Mouse (Mus musculus) hindbrain, embryonic 12.5 days (tissue): ENCODE results near the gene Fbxl3. TPM values are rescaled to one million over a fixed set of nuclear protein-coding genes. Genes with fewer than 3 reads are reported as not detected.
A peak's percentile ranks its signal among the peaks of the same experiment; 100 is the strongest.

Source experiments
- ATAC-seq: fragments of 200-750 bp; cut with Nextera tagmentation; 2 replicates; pipeline ENCODE4 v1.8.0; 2017; ENCODE audit warnings: moderate TSS enrichment; ENCODE audit not compliant: low FRiP score
- H3K27ac ChIP-seq: fragments of 300-500 bp; sonication (generic); 2 replicates; pipeline ENCODE4 v1.5.1; 2016; ENCODE audit warnings: mild to moderate bottlenecking
- H3K27me3 ChIP-seq: fragments of 300-500 bp; sonication (generic); 2 replicates; pipeline ENCODE4 v1.6.1; 2016; ENCODE audit warnings: mild to moderate bottlenecking
- H3K36me3 ChIP-seq: fragments of 300-500 bp; sonication (generic); 2 replicates; pipeline ENCODE4 v1.6.1; 2016; ENCODE audit warnings: mild to moderate bottlenecking
- H3K4me1 ChIP-seq: fragments of 300-500 bp; sonication (generic); 2 replicates; pipeline ENCODE4 v1.6.1; 2016
- H3K4me2 ChIP-seq: fragments of 300-500 bp; sonication (generic); replicated peaks from 2 replicates; pipeline ENCODE4 v1.6.1; 2016; ENCODE audit warnings: mild to moderate bottlenecking
- H3K4me3 ChIP-seq: fragments of 300-500 bp; sonication (generic); 2 replicates; pipeline ENCODE4 v1.5.1; 2016; ENCODE audit warnings: mild to moderate bottlenecking
- H3K9ac ChIP-seq: fragments of 300-500 bp; sonication (generic); 2 replicates; pipeline ENCODE4 v1.6.1; 2016; ENCODE audit warnings: mild to moderate bottlenecking, moderate library complexity
- H3K9me3 ChIP-seq: fragments of 300-500 bp; sonication (generic); replicated peaks from 2 replicates; pipeline ENCODE4 v1.6.1; 2016; ENCODE audit warnings: mild to moderate bottlenecking
- WGBS: fragments of 180-500 bp; shearing (Covaris S2); methylation state at CpG from one replicate; pipeline ENCODE4 v1.1.7; 2016; 5-methylcytosine and 5-hydroxymethylcytosine counted together
- polyA plus RNA-seq: library from polyadenylated mRNA; unstranded; fragments of >200 nt; fragmentation: Nextera tagmentation; extraction: Ambion mirVana; gene quantifications from 2 replicates; pipeline ENCODE4 v1.2.1, GENCODE M21; 2016

The Fbxl3 gene
- polyA plus RNA-seq, 1 experiment from 2014 or later: 34.5 TPM

DNA sequence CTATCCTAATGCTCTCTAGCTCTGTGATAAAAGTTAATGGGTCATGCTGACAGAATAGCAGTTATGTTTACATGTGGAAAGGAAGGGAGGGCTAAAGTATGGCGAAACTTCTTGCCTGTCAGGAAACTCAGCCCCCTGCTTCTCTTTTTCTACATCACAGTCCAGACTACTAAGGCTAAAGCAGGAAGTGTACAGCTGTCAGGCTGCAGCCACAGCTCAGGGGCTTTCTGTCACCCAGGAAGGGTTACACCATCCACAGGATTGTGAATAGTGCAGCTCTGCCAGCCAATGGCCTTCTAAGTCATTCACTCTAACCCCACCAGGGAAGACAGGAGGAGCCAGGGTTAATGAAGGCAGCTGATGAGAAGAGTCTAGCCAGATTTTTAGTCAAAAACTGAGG is 40.4 kb downstream of the Fbxl3 start:
- Histone ChIP-seq H3K9ac (no peak overlapping the region), H3K27me3 (no peaks in the 10 kb centered on the region), H3K27ac (no peak overlapping the region), H3K36me3 (no peaks in the 10 kb centered on the region), H3K9me3 (0 out of 2 replicates have a peak, but pooled peaks cover 3% of the 10 kb centered on the region), H3K4me2 (no peak overlapping the region), H3K4me3 (no peak overlapping the region), H3K4me1 (no peaks in the 10 kb centered on the region)
- no peak for ATAC-seq
- WGBS: 96% methylated on average over 1 of the region's 1 CpGs

- no peaks in the 10 kb centered on the region for H3K27me3 ChIP-seq
- H3K27ac ChIP-seq: no peak overlapping the region
- H3K9me3 ChIP-seq: 0 out of 2 replicates have a peak, but pooled peaks cover 3% of the 10 kb centered on the region
- WGBS: 90% methylated on average over 7 of the region's 7 CpGs
- no peak overlapping the region for H3K4me2 ChIP-seq
- H3K4me1 ChIP-seq: no peaks in the 10 kb centered on the region
- H3K9ac ChIP-seq: no peak overlapping the region
- ATAC-seq: no peak
- no peak overlapping the region for H3K4me3 ChIP-seq
- no peaks in the 10 kb centered on the region for H3K36me3 ChIP-seq
Measured at GRCm38 (mm10) chr14:103056601-103057000, 42.8 kb downstream of the Fbxl3 start.

GRCm38 (mm10) chr14:103054731-103055130 is 44.6 kb downstream of the Fbxl3 start:
- H3K4me3 ChIP-seq: no peak overlapping the region
- no peaks in the 10 kb centered on the region for H3K4me1 ChIP-seq
- H3K9me3 ChIP-seq: no peaks in the 10 kb centered on the region
- H3K36me3 ChIP-seq: no peaks in the 10 kb centered on the region
- no peak overlapping the region for H3K4me2 ChIP-seq
- ATAC-seq: no peak
- H3K27ac ChIP-seq: no peak overlapping the region
- WGBS: 80% methylated on average over 13 of the region's 13 CpGs
- H3K27me3 ChIP-seq: no peaks in the 10 kb centered on the region
- no peak overlapping the region for H3K9ac ChIP-seq

- Histone ChIP-seq H3K9me3 (no peaks in the 10 kb centered on the region), H3K9ac (no peak overlapping the region), H3K4me2 (no peak overlapping the region), H3K27ac (no peak overlapping the region), H3K4me3 (no peak overlapping the region), H3K27me3 (no peaks in the 10 kb centered on the region), H3K4me1 (peaks cover 4% of the 10 kb centered on the region; the same call in 1 of the 2 replicates), H3K36me3 (no peaks in the 10 kb centered on the region)
- WGBS: 39% methylated on average over 8 of the region's 8 CpGs
- peak; percentile 81 for ATAC-seq
Measured at GRCm38 (mm10) chr14:103051159-103051769, 48.1 kb downstream of the Fbxl3 start.

DNA sequence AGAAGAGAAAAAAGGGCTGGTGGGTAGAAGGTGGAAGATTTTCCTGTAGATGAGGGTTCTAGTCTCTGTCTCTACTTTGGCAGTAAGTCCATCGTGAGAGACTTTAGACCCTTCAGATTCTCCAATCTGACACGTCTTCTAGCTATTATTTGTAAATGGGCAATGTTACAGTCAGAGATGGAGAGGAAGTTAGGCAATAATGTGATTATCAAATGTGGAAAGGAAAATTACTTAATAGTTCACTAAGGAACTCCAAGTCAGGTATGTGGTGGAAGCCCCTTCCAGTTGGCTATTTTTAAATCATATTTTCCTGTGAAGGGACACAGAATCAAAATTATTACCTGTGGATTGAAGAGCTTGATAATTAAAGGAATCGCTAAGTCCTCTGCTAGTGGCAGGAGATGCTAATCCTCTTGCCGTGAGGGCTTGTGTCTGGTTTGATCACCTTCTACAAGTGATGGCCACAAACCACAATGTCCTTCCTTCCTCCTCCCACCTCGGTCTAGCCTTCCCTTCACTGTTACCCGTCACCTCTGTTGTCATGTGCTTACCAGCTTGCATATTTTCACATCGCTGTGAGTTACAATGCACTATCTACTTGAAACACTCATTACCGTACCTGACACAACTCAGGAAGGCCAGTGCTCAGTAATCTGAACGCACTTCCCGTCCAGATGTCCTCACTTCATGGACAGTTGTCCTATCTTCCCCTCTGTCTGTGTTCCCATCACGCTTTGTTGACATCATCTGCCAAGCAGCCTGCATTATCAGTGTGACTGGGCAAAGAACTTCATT is 50.9 kb downstream of the Fbxl3 start:
- Histone ChIP-seq H3K27ac (no peak overlapping the region), H3K4me2 (no peak overlapping the region), H3K27me3 (no peaks in the 10 kb centered on the region), H3K4me1 (peaks cover 4% of the 10 kb centered on the region; the same call in 1 of the 2 replicates), H3K9ac (no peak overlapping the region), H3K36me3 (no peaks in the 10 kb centered on the region), H3K9me3 (no peaks in the 10 kb centered on the region), H3K4me3 (no peak overlapping the region)
- 90% methylated on average over 11 of the region's 11 CpGs for WGBS
- ATAC-seq: no peak

- H3K9me3 ChIP-seq: no peaks in the 10 kb centered on the region
- no peak within 1 kb of the TSS for H3K27ac ChIP-seq
- H3K4me2 ChIP-seq: no peak within 1 kb of the TSS
- no peaks in the 10 kb centered on the region for H3K36me3 ChIP-seq
- no peak within 1 kb of the TSS for H3K4me3 ChIP-seq
- 79% methylated on average over 2 of the region's 2 CpGs for WGBS
- no peak within 1 kb of the TSS for H3K9ac ChIP-seq
- peaks cover 4% of the 10 kb centered on the region; the same call in 1 of the 2 replicates for H3K4me1 ChIP-seq
- no peak for ATAC-seq
- no peaks in the 10 kb centered on the region for H3K27me3 ChIP-seq
Measured at GRCm38 (mm10) chr14:103046677-103047076, 52.7 kb downstream of the Fbxl3 start, which contains the start of gene Acod1. Gene Acod1 (plus strand): TSS chr14:103046977.

DNA sequence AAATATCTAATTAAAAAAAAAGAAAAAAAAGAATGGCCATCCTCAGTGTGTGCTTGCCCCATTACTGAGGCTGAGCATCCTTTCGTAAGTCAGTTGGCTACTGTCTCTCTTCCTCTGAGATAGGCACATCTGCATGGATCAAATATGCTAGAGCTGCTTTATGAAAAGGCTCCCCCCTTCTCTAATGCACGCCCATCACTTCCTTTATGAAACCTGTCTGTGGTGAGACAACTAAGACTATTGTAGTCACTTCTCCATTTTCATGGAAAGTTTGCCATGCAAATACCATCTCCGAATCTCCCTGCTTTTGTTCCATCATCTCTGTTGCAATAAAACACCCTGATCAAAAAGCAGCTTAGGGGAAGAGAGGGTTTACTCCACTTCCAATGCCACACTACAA is 62.4 kb downstream of the Fbxl3 start:
- H3K9me3 ChIP-seq: no peaks in the 10 kb centered on the region
- no peak for ATAC-seq
- no peak overlapping the region for H3K4me2 ChIP-seq
- no peaks in the 10 kb centered on the region for H3K27me3 ChIP-seq
- 74% methylated on average over 3 of the region's 3 CpGs for WGBS
- no peaks in the 10 kb centered on the region for H3K4me1 ChIP-seq
- no peaks in the 10 kb centered on the region for H3K36me3 ChIP-seq
- H3K4me3 ChIP-seq: no peak overlapping the region
- no peak overlapping the region for H3K27ac ChIP-seq
- H3K9ac ChIP-seq: no peak overlapping the region

- H3K4me2 ChIP-seq: no peak overlapping the region
- 90% methylated on average over 9 of the region's 9 CpGs for WGBS
Measured at GRCm38 (mm10) chr14:103034076-103034475, 65.3 kb downstream of the Fbxl3 start.

GRCm38 (mm10) chr14:103033271-103033823 is 66.0 kb downstream of the Fbxl3 start:
- Histone ChIP-seq H3K4me2 (no peak overlapping the region), H3K4me3 (no peak overlapping the region), H3K36me3 (no peaks in the 10 kb centered on the region), H3K9ac (no peak overlapping the region), H3K4me1 (no peaks in the 10 kb centered on the region), H3K27me3 (no peaks in the 10 kb centered on the region), H3K9me3 (no peaks in the 10 kb centered on the region), H3K27ac (no peak overlapping the region)
- no peak for ATAC-seq
- 76% methylated on average over 10 of the region's 10 CpGs for WGBS

More at GRCm38 (mm10) chr14:103034076-103034475, 65.3 kb downstream of the Fbxl3 start:
- Histone ChIP-seq H3K36me3 (no peaks in the 10 kb centered on the region), H3K9me3 (no peaks in the 10 kb centered on the region), H3K27me3 (no peaks in the 10 kb centered on the region), H3K9ac (no peak overlapping the region), H3K4me1 (no peaks in the 10 kb centered on the region), H3K4me3 (no peak overlapping the region), H3K27ac (no peak overlapping the region)
- ATAC-seq: no peak

Other genes starting within 250 kb of the Fbxl3 start
- 19.1 and 22.0 TPM in 2 replicates for gene Kctd12, start 116.9 kb downstream of the Fbxl3 start, polyA plus RNA-seq
- not detected in 2 replicates for gene Acod1, start 52.6 kb downstream of the Fbxl3 start, polyA plus RNA-seq
- gene Cln5, start 29.4 kb downstream of the Fbxl3 start, polyA plus RNA-seq: 23.0 and 25.2 TPM in 2 replicates
- 41.5 and 44.3 TPM in 2 replicates for gene Mycbp2, start 247.2 kb upstream of the Fbxl3 start, polyA plus RNA-seq